Mouse (Mus musculus) retina, postnatal 1 day (tissue): ENCODE data around the gene Cnn3.

Experiments
- DNase-seq: peaks from one replicate; pipeline ENCODE4 v3.0.0-alpha.2; 2012

The Cnn3 gene

DNA sequence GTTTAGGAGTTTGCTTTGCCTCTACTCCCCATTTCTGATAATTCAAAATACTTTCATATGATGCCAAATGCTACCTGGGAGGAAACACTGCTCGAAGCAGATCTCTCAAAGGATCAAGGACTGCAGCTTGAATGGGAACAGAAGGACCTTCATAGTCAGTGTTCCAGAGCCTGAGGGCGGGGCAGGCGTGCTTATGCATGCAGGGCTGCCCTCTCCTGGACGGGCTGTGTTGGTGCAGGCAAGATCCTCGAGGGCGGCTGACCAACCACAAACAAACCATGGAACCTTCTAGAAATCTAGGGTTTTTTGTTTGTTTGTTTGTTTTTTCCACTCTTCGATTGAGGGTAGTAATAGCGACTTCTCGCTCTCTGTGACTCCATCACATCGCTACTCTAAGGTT is 73.9 kb downstream of the Cnn3 start:
- peak; percentile 77 for DNase-seq

DNA sequence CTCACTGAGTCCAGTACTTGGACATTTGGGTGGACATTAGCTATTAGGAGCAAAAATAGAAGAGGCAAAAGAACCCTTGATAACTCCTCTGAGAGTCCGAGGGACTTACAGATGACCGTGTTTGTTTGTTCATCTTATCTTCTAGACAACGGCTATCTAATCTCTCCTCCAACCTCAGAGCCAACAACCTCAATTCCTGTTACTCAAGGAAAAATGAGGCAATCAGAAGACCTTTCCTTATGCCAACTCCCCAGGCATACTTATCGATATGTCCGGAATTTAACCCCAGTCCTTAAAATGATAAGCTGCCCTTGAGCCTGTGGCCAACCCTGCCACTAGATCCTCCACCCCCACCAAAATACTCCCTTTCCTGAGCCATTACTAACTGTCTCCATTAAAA is 74.4 kb downstream of the Cnn3 start:
- DNase-seq: no peak

DNA sequence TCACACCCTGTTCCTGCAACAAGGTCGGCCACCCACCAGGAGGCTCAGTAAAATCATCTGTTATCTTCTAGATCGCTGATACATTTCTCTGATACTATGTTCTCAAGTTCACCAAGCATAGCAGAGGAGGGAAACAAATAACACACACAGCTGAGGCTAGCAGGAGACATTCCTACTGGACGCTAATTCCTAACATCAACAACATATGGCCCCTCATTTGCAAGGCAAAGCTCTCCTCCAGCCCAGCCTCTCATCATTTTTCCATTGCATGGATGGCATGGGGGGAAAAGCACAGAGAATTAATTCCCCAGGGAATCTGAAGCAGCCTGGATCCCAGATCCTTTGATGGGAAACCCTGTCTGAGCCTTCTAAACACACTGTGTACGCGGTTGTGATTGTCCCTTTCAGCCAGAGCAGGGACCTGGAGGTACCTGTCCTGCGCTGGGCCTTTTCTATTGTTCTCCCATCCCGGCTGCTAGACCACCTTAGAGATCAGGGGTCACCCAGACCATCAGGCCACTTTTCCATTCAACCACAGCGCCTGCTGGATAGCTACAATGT is 78.7 kb downstream of the Cnn3 start:
- no peak for DNase-seq

DNA sequence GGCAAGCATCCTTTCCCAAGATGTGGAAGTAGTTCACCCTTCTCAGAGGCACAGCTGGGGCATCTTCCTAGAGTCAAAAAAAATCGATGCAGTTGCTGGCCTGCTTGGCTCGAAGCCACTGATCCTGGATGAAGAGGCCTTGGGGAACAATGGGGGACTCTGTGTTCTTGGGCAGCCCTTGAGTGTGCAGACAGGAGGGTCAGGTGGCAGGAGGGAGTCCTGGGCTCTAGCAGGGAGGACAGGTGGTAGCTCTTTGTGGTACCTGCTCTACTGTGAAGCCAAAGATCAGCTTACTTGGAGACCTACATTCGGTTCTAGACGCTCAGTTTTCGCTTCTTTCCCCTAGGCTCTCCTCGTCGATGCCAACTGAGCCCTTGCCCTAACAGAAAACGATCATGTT is 79.9 kb downstream of the Cnn3 start:
- DNase-seq: no peak

DNA sequence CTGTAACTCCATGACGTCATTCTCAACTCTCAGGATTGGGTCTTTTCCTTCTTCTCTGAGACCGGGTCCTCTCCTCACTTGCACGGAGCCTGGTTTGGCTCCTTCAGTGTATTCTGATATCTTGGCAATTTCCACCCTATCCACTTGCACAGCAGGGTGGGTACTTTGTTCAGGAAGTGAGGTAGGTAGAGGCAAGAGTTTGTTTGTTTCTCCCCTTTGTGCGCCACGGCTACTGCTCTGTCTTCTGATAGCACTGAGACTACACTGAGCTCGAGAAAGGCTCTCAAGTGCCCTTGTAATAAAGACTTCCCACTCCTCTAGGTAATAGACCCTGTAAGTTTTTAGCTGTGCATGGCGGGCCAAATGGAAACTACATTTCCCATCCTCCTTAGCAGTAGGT is 80.5 kb downstream of the Cnn3 start:
- no peak for DNase-seq

DNA sequence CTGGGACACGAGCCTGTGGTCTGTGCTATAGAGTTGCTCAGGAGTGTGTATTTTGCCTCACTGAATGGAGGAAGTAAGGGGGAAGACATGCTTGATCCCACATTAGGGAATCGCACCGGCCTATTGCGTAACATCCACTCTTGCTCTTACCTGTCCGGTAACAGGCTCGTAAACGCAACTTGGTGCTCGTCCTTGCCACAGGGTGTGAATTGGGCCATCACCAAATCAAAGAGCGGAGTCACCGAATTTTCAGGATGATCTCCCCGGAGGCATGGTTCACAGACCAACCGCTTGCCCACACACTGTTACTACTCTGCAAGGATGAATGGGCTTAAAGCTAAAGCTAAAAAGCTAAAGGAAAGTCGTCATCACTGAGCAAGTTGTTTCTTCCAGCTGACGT is 81.4 kb downstream of the Cnn3 start:
- no peak for DNase-seq
